Mouse (Mus musculus) liver, adult (tissue): ENCODE data around the gene Dync1i1.

Experiments used
- GATA4 ChIP-seq: IDR thresholded peaks from 2 replicates; pipeline ENCODE4 v1.6.1; 2014; ENCODE audit warnings: mild to moderate bottlenecking, low read length; ENCODE audit not compliant: insufficient replicate concordance

Gene Dync1i1

DNA sequence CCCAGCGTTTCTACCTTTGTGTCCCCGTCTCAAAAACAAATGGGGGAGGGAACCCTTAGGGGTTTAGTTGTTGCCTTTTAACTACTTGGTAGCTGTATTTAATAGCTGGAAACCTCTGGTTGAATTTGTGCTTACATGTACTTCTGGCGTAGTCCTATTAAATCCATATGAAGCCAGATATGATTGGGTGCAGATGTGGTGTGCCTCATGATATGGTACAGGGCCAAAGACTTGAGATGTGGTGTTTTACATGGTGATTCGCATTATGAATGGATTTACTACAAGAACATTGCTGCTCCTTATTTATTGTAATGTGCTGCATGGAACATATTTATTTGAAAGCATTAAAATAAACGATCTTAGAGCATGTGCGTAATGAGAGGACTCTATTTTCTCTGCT lies 302.2 kb downstream of the Dync1i1 start:
- TF ChIP-seq GATA4: no peak

DNA sequence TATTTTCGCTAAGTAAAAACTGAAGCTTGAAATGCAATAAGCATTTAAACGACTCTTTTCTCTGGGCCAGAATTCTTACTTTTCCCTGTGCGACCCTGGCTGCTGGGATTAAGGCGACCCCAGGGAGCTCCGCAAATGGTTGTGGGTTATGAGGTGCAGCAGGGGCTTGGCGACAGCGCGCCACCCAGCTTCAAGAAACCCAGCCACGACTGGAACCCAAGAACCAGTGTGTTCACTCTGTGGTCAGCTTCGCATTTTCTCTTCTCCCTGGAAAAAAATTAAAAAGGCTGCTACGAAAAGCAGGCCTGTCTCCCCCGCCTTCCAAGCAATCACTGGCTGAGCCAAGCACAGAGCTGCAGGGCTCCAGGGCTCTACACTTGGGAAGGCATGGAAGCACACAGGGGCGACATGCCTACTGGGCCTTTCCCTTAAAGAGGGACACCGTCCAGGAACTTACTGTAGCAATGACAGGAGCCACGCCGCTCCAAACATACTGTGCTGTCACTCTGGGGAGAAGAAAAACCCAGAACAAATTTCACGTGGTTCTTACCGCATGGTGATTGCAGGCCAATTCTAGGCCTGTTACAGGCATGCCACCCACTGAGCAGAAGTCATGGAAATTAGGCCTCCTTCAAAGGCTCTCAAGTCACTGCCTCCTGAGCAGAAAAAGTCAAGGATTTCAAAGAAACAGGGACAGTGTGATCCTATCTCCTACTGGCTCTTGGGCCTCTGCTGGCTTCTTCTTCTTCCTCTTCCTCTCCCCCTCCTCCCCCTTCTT lies 313.5 kb downstream of the Dync1i1 start:
- TF ChIP-seq GATA4: no peak

DNA sequence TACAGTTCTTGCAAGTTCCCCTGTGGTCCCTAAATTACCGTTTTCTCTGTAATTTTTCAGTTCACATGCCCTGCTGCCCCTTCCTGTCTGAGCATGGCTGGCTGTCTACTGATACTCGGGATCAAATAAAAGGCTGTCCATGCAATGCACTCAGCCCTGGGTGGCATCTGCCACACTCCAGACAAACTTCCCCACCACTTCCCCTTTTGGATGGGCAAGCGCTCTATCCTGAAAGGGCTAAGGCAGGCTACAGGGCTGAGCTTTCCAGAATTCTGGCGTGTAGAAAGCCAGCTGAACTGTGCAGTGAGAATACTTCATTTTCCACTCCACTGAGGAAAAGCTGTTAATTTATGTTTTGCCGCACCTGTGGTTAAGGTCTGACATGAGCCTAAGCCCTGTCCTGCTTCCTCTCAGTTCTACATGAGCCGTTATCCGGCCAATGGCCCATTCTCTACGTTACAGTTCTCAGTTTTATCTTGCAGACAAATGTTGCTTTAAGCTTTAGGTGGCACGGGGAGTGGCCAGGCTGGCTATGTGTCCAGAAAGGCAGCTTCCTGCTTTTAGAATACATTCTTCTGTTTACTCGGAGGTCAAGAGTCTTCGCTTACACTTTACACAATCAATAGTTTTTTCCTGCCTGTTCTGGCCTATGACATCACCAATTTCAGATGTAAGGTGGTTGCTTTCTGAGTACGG lies 321.4 kb downstream of the Dync1i1 start:
- TF ChIP-seq GATA4: no peak

DNA sequence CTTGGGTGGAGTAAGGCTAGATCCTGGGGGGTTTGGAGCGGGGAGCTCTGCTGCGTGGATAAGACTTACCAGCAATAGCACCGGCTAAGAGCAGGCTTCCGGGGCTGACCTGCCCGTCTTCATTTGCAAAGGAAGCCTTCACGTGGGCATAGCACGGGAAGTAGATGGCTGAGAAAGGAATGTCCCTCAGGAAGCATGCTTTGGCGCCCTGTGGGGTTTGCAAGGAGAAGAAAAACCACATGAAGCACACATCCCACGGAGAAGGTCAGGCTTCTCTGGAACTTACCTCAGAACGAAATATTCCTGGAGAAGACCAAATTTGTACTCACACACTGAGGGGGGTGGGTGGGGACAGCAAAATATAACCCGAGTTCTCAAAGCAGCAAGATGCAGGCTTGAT lies 327.3 kb downstream of the Dync1i1 start:
- TF ChIP-seq GATA4: no peak

DNA sequence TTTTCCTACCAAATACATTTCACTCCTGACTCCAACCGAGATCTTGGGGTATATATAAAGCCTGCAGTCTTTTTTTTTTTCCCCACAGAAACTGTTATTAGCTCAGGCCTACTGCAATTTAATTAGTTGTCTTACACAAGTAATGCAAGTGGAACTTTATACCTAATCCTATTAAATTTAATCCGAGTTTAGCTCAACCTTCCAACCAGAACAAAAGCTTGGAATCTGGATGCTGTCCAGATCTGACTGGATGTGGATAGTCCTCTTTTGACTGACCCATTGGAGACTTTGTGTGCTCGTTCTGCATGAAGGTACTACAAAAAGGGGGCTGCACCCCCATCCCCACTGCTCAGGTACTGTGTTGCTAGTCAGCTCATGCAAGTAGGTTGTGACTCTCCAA lies 328.5 kb downstream of the Dync1i1 start:
- TF ChIP-seq GATA4: no peak

DNA sequence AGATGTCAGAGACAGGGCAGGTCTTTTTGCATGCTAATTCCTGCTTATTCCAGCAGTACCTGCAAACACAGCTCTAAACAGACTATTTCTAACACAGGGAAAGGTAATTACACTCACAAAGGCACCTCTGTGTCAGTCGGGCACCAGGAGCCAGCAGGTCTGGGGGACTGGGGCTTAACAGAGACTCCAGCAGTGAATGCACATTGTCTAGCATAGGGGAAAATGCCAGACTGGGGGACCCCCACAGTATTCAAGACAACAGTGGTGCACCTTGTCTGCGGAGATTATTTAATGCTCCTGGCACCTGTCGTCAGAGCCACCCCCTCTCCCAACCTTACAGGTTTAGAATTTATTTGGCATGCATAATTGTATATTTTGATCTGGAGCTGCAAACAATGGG lies 333.1 kb downstream of the Dync1i1 start:
- no peak for TF ChIP-seq GATA4

DNA sequence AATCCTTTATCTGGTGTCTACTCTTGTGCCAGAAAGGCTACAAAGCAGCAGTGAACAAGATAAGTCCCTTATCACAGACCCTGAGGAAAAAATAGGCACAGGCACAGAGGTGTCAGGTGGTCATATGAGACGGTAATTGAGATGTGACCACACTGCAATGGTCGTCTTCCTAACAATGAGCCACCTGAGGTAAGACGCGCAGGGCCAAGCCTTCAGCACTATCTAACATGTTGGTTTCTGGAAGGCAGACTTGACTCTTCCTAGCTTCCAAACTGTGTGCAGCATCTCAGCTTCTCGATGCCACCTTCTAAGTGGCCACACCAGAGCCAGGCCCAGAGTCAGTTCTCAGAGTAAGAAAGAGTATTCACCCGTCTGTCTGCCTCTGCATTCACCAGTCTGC lies 341.8 kb downstream of the Dync1i1 start:
- no peak for TF ChIP-seq GATA4

DNA sequence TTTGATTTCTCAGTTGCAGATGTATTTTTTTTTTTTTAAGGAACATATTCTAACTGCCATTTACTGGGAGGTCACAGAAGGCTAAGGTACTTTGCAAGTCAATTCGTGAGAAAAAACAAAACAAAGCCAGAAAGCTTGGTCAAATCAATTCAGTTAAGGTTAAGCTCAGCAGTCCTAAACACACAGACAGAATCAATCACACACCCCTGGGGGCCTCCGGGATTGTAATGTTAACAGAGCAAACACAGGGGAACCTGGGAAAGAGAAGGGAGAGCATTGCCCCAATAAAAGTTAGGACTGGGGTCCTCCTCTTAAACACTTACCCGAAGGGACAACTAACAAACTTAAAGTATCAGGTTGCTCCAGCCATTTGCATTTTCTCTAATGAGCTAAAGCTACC lies 344.6 kb downstream of the Dync1i1 start:
- TF ChIP-seq GATA4: no peak

DNA sequence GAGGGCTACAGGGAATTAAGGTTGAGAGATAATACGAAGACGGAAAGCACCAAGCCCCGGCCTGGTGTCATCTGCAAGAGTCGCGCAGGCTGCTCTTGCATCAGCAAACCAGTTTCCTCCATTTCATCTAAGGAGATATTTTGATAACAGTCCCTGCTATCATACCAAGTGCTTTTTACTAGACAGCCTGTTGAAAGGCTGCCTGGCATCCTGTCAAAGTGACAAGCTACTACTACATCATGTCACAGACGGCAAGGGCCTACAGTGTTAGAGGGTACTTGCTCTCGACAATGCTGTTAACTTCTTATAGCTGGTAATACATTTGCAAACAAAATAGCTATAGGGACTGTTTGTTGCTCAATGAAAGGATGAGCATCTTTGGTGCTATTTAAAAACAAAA lies 345.6 kb downstream of the Dync1i1 start:
- no peak for TF ChIP-seq GATA4

DNA sequence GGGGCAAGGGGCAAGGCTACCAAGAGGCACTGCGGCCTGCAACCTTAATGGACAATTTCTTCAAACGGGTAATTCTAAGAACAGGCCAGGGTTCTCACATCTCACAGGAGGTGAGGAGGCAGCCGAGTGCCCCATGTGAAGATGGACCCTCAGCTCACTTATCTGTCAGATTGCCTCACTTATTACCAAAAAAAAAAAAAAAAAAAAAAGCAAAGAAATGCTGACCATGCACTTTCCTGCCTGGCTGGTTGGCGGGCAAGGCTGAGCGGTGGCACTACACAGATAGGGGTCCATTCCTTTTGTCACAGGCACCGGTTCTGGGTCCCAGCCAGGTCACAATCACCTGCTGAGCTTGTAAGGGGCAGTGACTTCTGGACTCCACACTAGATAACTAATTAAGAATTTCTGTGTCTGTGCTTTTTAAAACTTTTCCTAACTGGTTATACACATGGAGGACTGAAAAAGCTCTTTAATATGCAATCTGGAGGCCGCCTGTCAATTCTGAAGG lies 350.6 kb downstream of the Dync1i1 start:
- TF ChIP-seq GATA4: no peak

DNA sequence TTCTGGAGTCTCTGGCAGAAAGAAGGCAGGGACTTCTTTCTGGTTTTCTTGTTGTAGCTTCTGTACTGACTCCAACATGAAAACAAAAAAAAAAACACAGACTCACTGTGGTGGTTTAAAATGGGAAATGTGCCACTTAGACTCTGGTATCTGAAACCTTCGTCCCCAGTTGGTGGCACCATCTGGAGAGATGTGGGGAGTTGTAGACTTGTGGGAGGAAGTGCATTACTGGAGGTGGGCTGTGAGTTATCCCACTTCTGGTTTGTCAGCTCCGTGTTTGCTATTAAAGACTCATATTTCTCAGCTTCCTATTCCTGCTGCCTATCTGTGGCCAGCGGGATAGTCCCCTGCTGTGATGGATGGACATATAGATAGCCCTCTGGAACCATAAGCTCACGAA lies 351.8 kb downstream of the Dync1i1 start:
- no peak for TF ChIP-seq GATA4
